Mouse (Mus musculus) kidney, postnatal 0 days (tissue): ENCODE measurements around the gene Cgref1. TPM values are rescaled to one million over a fixed set of nuclear protein-coding genes. Genes with fewer than 3 reads are reported as not detected.

ENCODE experiments used
- ATAC-seq: fragments of 200-750 bp; cut with Nextera tagmentation; replicated peaks from 2 replicates; pipeline ENCODE4 v1.8.0; 2017; ENCODE audit warnings: low read depth, moderate number of reproducible peaks, moderate TSS enrichment, moderate library complexity; ENCODE audit not compliant: low FRiP score
- DNase-seq: peaks from one replicate; pipeline ENCODE4 v3.0.0-alpha.2; 2016; ENCODE audit warnings: low spot score
- H3K27ac ChIP-seq: fragments of 300-500 bp; sonication (generic); 2 replicates; pipeline ENCODE4 v1.5.1; 2014; ENCODE audit warnings: mild to moderate bottlenecking
- H3K27me3 ChIP-seq: fragments of 300-500 bp; sonication (generic); 2 replicates; pipeline ENCODE4 v1.6.1; 2014; ENCODE audit warnings: low read length, mixed read lengths; ENCODE audit not compliant: insufficient read depth
- H3K36me3 ChIP-seq: fragments of 300-500 bp; sonication (generic); 2 replicates; pipeline ENCODE4 v1.6.1; 2014; ENCODE audit warnings: low read length, mixed read lengths; ENCODE audit not compliant: insufficient read depth
- H3K4me1 ChIP-seq: fragments of 300-500 bp; sonication (generic); replicated peaks from 2 replicates; pipeline ENCODE4 v1.6.1; 2014; ENCODE audit warnings: antibody characterized with exemption, low read length, mixed read lengths; ENCODE audit not compliant: insufficient read depth
- H3K4me2 ChIP-seq: fragments of 300-500 bp; sonication (generic); 2 replicates; pipeline ENCODE4 v1.6.1; 2014; ENCODE audit warnings: mild to moderate bottlenecking, low read length, moderate library complexity, mixed read lengths
- H3K4me3 ChIP-seq: fragments of 300-500 bp; sonication (generic); replicated peaks from 2 replicates; pipeline ENCODE4 v1.5.1; 2014; ENCODE audit warnings: low read depth, low read length
- H3K9ac ChIP-seq: fragments of 300-500 bp; sonication (generic); 2 replicates; pipeline ENCODE4 v1.6.1; 2014; ENCODE audit warnings: low read depth, low read length
- H3K9me3 ChIP-seq: fragments of 300-500 bp; sonication (generic); replicated peaks from 2 replicates; pipeline ENCODE4 v1.6.1; 2016; ENCODE audit warnings: low read length, inconsistent platforms, mixed read lengths
- CTCF ChIP-seq: IDR thresholded peaks from 2 replicates; pipeline ENCODE4 v1.5.1; 2016; ENCODE audit warnings: antibody characterized with exemption, low read depth, mild to moderate bottlenecking, moderate library complexity
- WGBS: fragments of 180-500 bp; shearing (Covaris S2); extraction: QIAGEN DNeasy Blood & Tissue Kit; methylation state at CpG from one replicate; pipeline ENCODE4 v1.1.7; 2014; 5-methylcytosine and 5-hydroxymethylcytosine counted together
- polyA plus RNA-seq: library from polyadenylated mRNA; unstranded; fragments of >200 nt; fragmentation: Nextera tagmentation; extraction: Ambion mirVana; gene quantifications from 2 replicates; pipeline ENCODE4 v1.2.1, GENCODE M21; 2015

Gene Cgref1
- polyA plus RNA-seq, 1 experiment from 2014 or later, result 47.4 TPM

- no peaks in the 10 kb centered on the region for H3K4me1 ChIP-seq
- no peak within 1 kb of the TSS for H3K4me3 ChIP-seq
- no peak within 1 kb of the TSS for H3K27ac ChIP-seq
- no peak within 1 kb of the TSS for H3K4me2 ChIP-seq
- no peaks in the 10 kb centered on the region for H3K9me3 ChIP-seq
- H3K9ac ChIP-seq, result no peak within 1 kb of the TSS
- H3K36me3 ChIP-seq, result no peaks in the 10 kb centered on the region
- WGBS, result 45% methylated on average over 8 of the region's 8 CpGs
- DNase-seq (peak; percentile 70), ATAC-seq (peak; percentile 37; the same call in 1 of the 2 replicates)
- no peaks in the 10 kb centered on the region for H3K27me3 ChIP-seq
- TF ChIP-seq CTCF, result 0 out of 2 replicates have a peak, but pooled peaks have one; percentile 1
Observed at GRCm38 (mm10) chr5:30968416-30968815, 23.0 kb upstream of the Cgref1 start, which contains the start of gene Tcf23. Gene Tcf23 (plus strand): TSS chr5:30968662.

- 89% methylated on average over 4 of the region's 4 CpGs for whole genome bisulfite sequencing
- no peak for TF ChIP-seq CTCF
- no peak overlapping the region for H3K9ac ChIP-seq
- no peaks in the 10 kb centered on the region for H3K9me3 ChIP-seq
- H3K4me3 ChIP-seq, result no peak overlapping the region
- H3K27me3 ChIP-seq, result no peaks in the 10 kb centered on the region
- H3K4me2 ChIP-seq, result no peak overlapping the region
- no peak overlapping the region for H3K27ac ChIP-seq
- ATAC-seq, result no peak
- H3K36me3 ChIP-seq, result no peaks in the 10 kb centered on the region
- no peak for DNase-seq
- no peaks in the 10 kb centered on the region for H3K4me1 ChIP-seq
Observed at GRCm38 (mm10) chr5:30966189-30966588, 20.8 kb upstream of the Cgref1 start.

- Histone ChIP-seq H3K27me3 (no peaks in the 10 kb centered on the region), H3K4me3 (no peak overlapping the region), H3K27ac (no peak overlapping the region), H3K36me3 (no peaks in the 10 kb centered on the region), H3K4me1 (peaks cover 7% of the 10 kb centered on the region; the same call in 1 of the 2 replicates), H3K9ac (no peak overlapping the region), H3K4me2 (no peak overlapping the region), H3K9me3 (no peaks in the 10 kb centered on the region)
- ATAC-seq (peak; percentile 45; the same call in 1 of the 2 replicates), DNase-seq (peak; percentile 82)
- no peak for TF ChIP-seq CTCF
- 45% methylated on average over 3 of the region's 3 CpGs for WGBS
Observed at GRCm38 (mm10) chr5:30963916-30964315, 18.5 kb upstream of the Cgref1 start.

- 52% methylated on average over 10 of the region's 10 CpGs for WGBS
- no peaks in the 10 kb centered on the region for H3K36me3 ChIP-seq
- H3K4me2 ChIP-seq, result no peak overlapping the region
- H3K9me3 ChIP-seq, result no peaks in the 10 kb centered on the region
- H3K27ac ChIP-seq, result no peak overlapping the region
- TF ChIP-seq CTCF, result no peak
- H3K9ac ChIP-seq, result no peak overlapping the region
- no peak overlapping the region for H3K4me3 ChIP-seq
- ATAC-seq, result no peak
- H3K4me1 ChIP-seq, result peaks cover 18% of the 10 kb centered on the region; the same call in 1 of the 2 replicates
- DNase-seq, result no peak
- H3K27me3 ChIP-seq, result no peaks in the 10 kb centered on the region
Observed at GRCm38 (mm10) chr5:30961545-30962505, 16.4 kb upstream of the Cgref1 start.

- no peak for ATAC-seq
- peak overlapping the region; percentile 91; the same call in 1 of the 2 replicates for H3K4me2 ChIP-seq
- no peaks in the 10 kb centered on the region for H3K9me3 ChIP-seq
- H3K4me1 ChIP-seq, result peaks cover 18% of the 10 kb centered on the region; the same call in 1 of the 2 replicates
- DNase-seq, result no peak
- 0 out of 2 replicates have a peak, but pooled peaks cover 2% of the 10 kb centered on the region for H3K36me3 ChIP-seq
- H3K4me3 ChIP-seq, result 0 out of 2 replicates have a peak overlapping the region, but pooled peaks have one; percentile 86
- H3K9ac ChIP-seq, result no peak overlapping the region
- no peak for TF ChIP-seq CTCF
- H3K27ac ChIP-seq, result peak overlapping the region; percentile 88
- no peaks in the 10 kb centered on the region for H3K27me3 ChIP-seq
- WGBS, result 81% methylated on average over 2 of the region's 2 CpGs
Observed at GRCm38 (mm10) chr5:30960814-30961213, 15.4 kb upstream of the Cgref1 start.

- WGBS, result under 1% methylated on average over 56 of the region's 56 CpGs
- ATAC-seq, result peak; percentile 86
Observed at GRCm38 (mm10) chr5:30959966-30960501, 14.6 kb upstream of the Cgref1 start, which contains the start of gene Preb. Gene Preb (minus strand): TSS chr5:30960361.

More at GRCm38 (mm10) chr5:30959966-30960501, 14.6 kb upstream of the Cgref1 start, which contains the start of gene Preb:
- peak within 1 kb of the TSS; percentile 93 for H3K9ac ChIP-seq
- no peaks in the 10 kb centered on the region for H3K27me3 ChIP-seq
- peaks cover 10% of the 10 kb centered on the region; the same call in 1 of the 2 replicates for H3K36me3 ChIP-seq
- TF ChIP-seq CTCF, result no peak; the same call in 1 of the 2 replicates
- H3K4me1 ChIP-seq, result peaks cover 18% of the 10 kb centered on the region; the same call in 1 of the 2 replicates
- peak; percentile 98 for DNase-seq
- peak within 1 kb of the TSS; percentile 88 for H3K27ac ChIP-seq
- H3K4me3 ChIP-seq, result peak within 1 kb of the TSS; percentile 86
- no peaks in the 10 kb centered on the region for H3K9me3 ChIP-seq
- H3K4me2 ChIP-seq, result peak within 1 kb of the TSS; percentile 91
